Mouse (Mus musculus) liver, embryonic 14 days (tissue): ENCODE results near the gene 4930539E08Rik. TPM values are rescaled to one million over a fixed set of nuclear protein-coding genes. Genes with fewer than 3 reads are reported as not detected.

ENCODE experiments used
- polyA plus RNA-seq: library from polyadenylated mRNA; depleted of rRNA; stranded (reverse); fragments of >200 nt; gene quantifications from 2 replicates; pipeline ENCODE4 v1.2.3, GENCODE M21; 2012; rRNA removed

4930539E08Rik gene
- 0.06 TPM in 2 replicates for polyA plus RNA-seq

GRCm38 (mm10) chr17:28915060-28915628 lies at the start of gene 4930539E08Rik:
Gene 4930539E08Rik (minus strand): TSS chr17:28915324.

DNA sequence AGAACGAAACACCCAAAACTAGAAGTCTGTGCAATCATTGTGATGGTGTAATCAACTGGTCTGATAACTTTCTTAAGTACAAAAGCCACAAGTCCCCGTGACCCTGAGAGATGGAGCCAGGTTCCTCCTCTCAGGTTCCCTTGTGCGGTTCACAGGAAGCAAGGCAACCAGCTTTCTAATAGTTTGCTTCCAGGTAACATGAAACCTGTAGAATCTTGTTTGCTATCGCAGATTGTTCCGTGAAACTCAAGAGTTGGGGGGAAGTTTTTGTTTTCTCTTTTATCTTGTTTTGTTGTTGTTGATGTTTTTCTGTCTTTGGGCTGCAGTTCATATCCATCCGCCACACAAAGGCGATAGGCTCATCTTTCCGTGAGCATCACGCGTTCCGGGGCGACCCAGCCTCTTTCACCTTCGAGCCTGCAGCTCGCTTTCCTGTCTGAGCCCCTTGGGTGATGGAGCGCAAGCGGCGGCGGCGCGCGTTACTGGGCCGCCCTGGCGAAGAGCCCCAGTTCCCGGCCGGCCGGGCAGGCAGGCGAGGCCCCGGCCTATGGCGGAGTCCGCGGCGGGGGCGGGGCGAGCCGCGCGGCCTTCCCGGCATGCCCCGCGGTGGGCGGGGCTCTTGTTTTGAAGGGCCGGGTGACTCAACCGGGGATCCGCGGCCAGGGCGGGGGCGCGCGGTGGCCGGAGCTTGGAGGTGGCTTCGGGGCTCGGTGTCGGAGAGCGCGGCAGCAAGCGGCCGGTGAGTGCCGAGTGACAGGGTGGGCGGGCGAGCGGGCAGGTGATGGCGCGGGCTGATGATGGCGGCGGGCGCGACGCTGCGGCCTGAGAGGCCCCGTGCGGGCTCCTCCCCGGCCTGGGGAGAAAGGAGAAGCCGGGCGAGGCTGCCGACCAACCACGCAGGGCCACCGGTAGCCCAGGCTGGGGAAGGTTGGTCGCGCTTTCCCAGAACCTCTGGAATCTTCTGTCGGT lies 37.0 kb upstream of the 4930539E08Rik start, which contains the start of gene Kctd20:
Gene Kctd20, plus strand, starts transcription at position 120 of the 969 bp plus-strand sequence.

GRCm38 (mm10) chr17:28943740-28944139 lies 28.6 kb upstream of the 4930539E08Rik start, which contains the start of gene Pxt1:
Gene Pxt1 (minus strand): TSS chr17:28943840.

DNA sequence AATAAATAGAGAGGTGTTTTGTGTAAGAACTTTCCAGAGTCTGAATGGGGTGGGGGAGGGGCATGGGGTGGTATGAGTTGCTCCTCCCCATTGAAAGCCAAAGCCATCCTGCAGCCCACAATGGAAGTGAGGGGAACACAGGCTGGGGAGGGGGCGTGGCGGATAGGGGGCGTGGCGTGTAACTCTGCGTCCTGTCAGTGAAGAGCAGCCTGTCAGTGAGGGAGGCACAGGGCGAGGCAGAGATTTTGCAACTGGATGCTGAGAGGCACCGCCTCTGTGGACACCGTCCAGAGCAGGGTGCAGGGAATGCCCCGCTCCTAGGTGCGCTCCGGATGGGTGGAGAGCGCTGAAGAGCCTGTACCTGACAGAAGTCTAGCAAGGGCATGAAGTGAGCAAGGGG lies 56.9 kb downstream of the 4930539E08Rik start, which contains the start of gene Pnpla1:
Gene Pnpla1, plus strand, starts transcription at position 207 of the 400 bp plus-strand sequence.

Other genes with a start within 250 kb of the 4930539E08Rik start
- 0.32 and 0.38 TPM in 2 replicates for gene Slc26a8, start 225.1 kb downstream of the 4930539E08Rik start, polyA plus RNA-seq
- 34.5 and 39.9 TPM in 2 replicates for gene Mapk14, start 224.0 kb downstream of the 4930539E08Rik start, polyA plus RNA-seq
- 0.12 and 0.16 TPM in 2 replicates for gene AC170998.1, start 189.2 kb downstream of the 4930539E08Rik start, polyA plus RNA-seq
- 1.2 and 1.7 TPM in 2 replicates for gene Mapk13, start 146.0 kb downstream of the 4930539E08Rik start, polyA plus RNA-seq
- 77.1 and 106 TPM in 2 replicates for gene Brpf3, start 114.2 kb downstream of the 4930539E08Rik start, polyA plus RNA-seq
- 0.01 and 0.02 TPM in 2 replicates for gene Pnpla1, start 56.9 kb downstream of the 4930539E08Rik start, polyA plus RNA-seq
- 0.18 and 0.20 TPM in 2 replicates for gene Pxt1, start 28.5 kb upstream of the 4930539E08Rik start, polyA plus RNA-seq
- 28.5 and 34.4 TPM in 2 replicates for gene Kctd20, start 36.6 kb upstream of the 4930539E08Rik start, polyA plus RNA-seq
- gene Stk38, start 92.7 kb upstream of the 4930539E08Rik start, polyA plus RNA-seq: 26.3 and 33.4 TPM in 2 replicates
- gene Srsf3, start 117.3 kb upstream of the 4930539E08Rik start, polyA plus RNA-seq: 145 and 153 TPM in 2 replicates
- 3.1 and 3.2 TPM in 2 replicates for gene Cdkn1a, start 175.7 kb upstream of the 4930539E08Rik start, polyA plus RNA-seq
- 13.2 and 16.3 TPM in 2 replicates for gene Rab44, start 198.8 kb upstream of the 4930539E08Rik start, polyA plus RNA-seq